8 mouse cellular contexts compared by ENCODE assay signal in the genomic region with DNA sequence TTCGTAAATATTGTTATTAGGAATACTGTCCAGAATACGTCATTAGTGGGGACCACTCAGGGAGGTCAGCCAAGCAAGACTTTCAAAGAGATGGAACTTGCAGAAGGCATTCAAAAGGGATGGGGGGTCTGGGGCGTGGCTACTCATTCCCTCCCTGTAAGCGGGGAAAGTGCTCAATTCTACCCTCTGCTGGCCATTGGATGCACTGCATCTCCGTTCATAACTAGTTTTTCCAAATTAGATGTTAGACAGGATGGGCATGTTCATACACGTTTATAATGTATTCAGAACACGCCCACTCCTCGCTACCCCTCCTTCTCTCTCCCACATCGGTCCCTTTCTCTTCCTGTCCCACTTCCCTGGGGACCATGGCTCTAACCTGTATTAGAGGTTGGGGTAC. TPM values are rescaled to one million over a fixed set of nuclear protein-coding genes. Genes with fewer than 3 reads are reported as not detected.
DNase-seq lines count a peak whose midpoint lies in the region; ATAC-seq lines count a peak whose summit lies in the region.

No protein-coding gene starts in this region.

- no peak overlapping the region for H3K27ac ChIP-seq in limb, embryonic 13.5 days
- no peak overlapping the region for H3K27ac ChIP-seq in midbrain, embryonic 14.5 days (replicated peaks; ENCODE audit: low read depth, low read length)

- peak overlapping the region; percentile 45 for H3K4me2 ChIP-seq in limb, embryonic 13.5 days (replicated peaks)
- no peak overlapping the region; the same call in 1 of the 2 replicates for H3K4me2 ChIP-seq in midbrain, embryonic 14.5 days (ENCODE audit: low read length)

- 0 out of 2 replicates have a peak overlapping the region, but pooled peaks have one; percentile 7 for H3K4me3 ChIP-seq in limb, embryonic 13.5 days
- H3K4me3 ChIP-seq in midbrain, embryonic 14.5 days (replicated peaks; ENCODE audit: low read depth, low read length) = no peak overlapping the region

- ATAC-seq in granulocyte monocyte progenitor cell, adult 5-6 weeks (replicated peaks; ENCODE audit: poor library complexity, severe bottlenecking) = peak; percentile 45
- ATAC-seq in limb, embryonic 13.5 days (ENCODE audit: low FRiP score, low read depth) = peak; percentile 54; the same call in 1 of the 2 replicates
- ATAC-seq in midbrain, embryonic 14.5 days (ENCODE audit: low FRiP score, low TSS enrichment) = peak; percentile 73

- H3K4me1 ChIP-seq in limb, embryonic 13.5 days = peaks cover 28% of the 10 kb centered on the region
- H3K4me1 ChIP-seq in midbrain, embryonic 14.5 days (ENCODE audit: control insufficient read depth, insufficient read depth, low read length) = no peaks in the 10 kb centered on the region

- H3K9me3 ChIP-seq in limb, embryonic 13.5 days = peaks cover 8% of the 10 kb centered on the region
- H3K9me3 ChIP-seq in midbrain, embryonic 14.5 days (ENCODE audit: control insufficient read depth, low read length) = peaks cover 6% of the 10 kb centered on the region; the same call in 1 of the 2 replicates

- no peaks in the 10 kb centered on the region for H3K27me3 ChIP-seq in limb, embryonic 13.5 days
- H3K27me3 ChIP-seq in midbrain, embryonic 14.5 days (ENCODE audit: control insufficient read depth, insufficient read depth, low read length) = no peaks in the 10 kb centered on the region

- H3K9ac ChIP-seq in limb, embryonic 13.5 days = peak overlapping the region; percentile 45; the same call in 1 of the 2 replicates
- no peak overlapping the region for H3K9ac ChIP-seq in midbrain, embryonic 14.5 days (replicated peaks; ENCODE audit: low read length)

- WGBS in limb, embryonic 13.5 days = 3% methylated on average over 9 of the region's 9 CpGs
- WGBS in midbrain, embryonic 14.5 days = 5% methylated on average over 9 of the region's 9 CpGs

- peak; percentile 55 for DNase-seq in 3134 (ENCODE audit: extremely low read depth, insufficient read length, low spot score)
- peak; percentile 66 to 71 for DNase-seq in adrenal gland, adult 18-20 months (ENCODE audit: low spot score in 2 of 2)
- DNase-seq in embryo, embryonic 9.5 days (ENCODE audit: extremely low spot score) = peak; percentile 74
- DNase-seq in kidney, adult 11 months = peak; percentile 44
- peak; percentile 91 for DNase-seq in midbrain, embryonic 14.5 days
- peak; percentile 28 to 71 for DNase-seq in spleen, adult 18-20 months

- H3K36me3 ChIP-seq in limb, embryonic 13.5 days = no peaks in the 10 kb centered on the region
- no peaks in the 10 kb centered on the region for H3K36me3 ChIP-seq in midbrain, embryonic 14.5 days (ENCODE audit: control insufficient read depth, insufficient read depth, low read length)

RNA-seq across cellular contexts. Expression of gene Fhad1, which starts 56.7 kb away (rescaled TPM):
- total RNA-seq in adrenal gland, adult 18-20 months (2021) = under 1 TPM; 0.60 to 0.70 TPM
- not detected in 2 replicates for total RNA-seq in granulocyte monocyte progenitor cell, adult 5-6 weeks (2014; fragmentation: Nextera tagmentation)
- 0.39 TPM in 1 of 2 replicates, not detected in the other for total RNA-seq in granulocyte monocyte progenitor cell, adult 5-6 weeks (2017)
- 2.4 and 3.7 TPM in 2 replicates for polyA plus RNA-seq in limb, embryonic 13.5 days (2015; fragmentation: Nextera tagmentation; extraction: Ambion mirVana)
- polyA plus RNA-seq in midbrain, embryonic 14.5 days (2014; fragmentation: Nextera tagmentation; extraction: Ambion mirVana) = 2.4 and 3.6 TPM in 2 replicates
